In genomic region chr3:136673363-136673762, GRCm38 (mm10) we compare ENCODE assay signal across 19 mouse cellular contexts. TPM values are rescaled to one million over a fixed set of nuclear protein-coding genes. Genes with fewer than 3 reads are reported as not detected.
A peak's percentile ranks its signal among the peaks of the same experiment; 100 is the strongest.
DNase-seq lines count a peak whose midpoint lies in the region; ATAC-seq lines count a peak whose summit lies in the region.
"Had no signal": no experiment of that assay in that cellular context is flagged by ENCODE, and none has a peak within 500 bp of the region (broad histone marks: within the 10 kb centered on the region; RNA-seq: fewer than 3 reads in every experiment).

No protein-coding gene starts in this region.

- no peaks in the 10 kb centered on the region for H3K27me3 ChIP-seq in heart, embryonic 13.5 days (replicated peaks)
- no peaks in the 10 kb centered on the region for H3K27me3 ChIP-seq in midbrain, embryonic 14.5 days (ENCODE audit: control insufficient read depth, insufficient read depth, low read length)
- no peaks in the 10 kb centered on the region for H3K27me3 ChIP-seq in midbrain, embryonic 10.5 days (ENCODE audit: low read depth, poor library complexity, severe bottlenecking)
- H3K27me3 ChIP-seq in midbrain, embryonic 15.5 days (replicated peaks) = no peaks in the 10 kb centered on the region
- H3K27me3 ChIP-seq: embryonic facial prominence, embryonic 12.5 days had no signal

- ATAC-seq in heart, embryonic 13.5 days (ENCODE audit: extremely low read depth, insufficient number of reproducible peaks, low FRiP score, low TSS enrichment) = no peak
- ATAC-seq in midbrain, embryonic 14.5 days (ENCODE audit: low FRiP score, low TSS enrichment) = no peak
- no peak for ATAC-seq in midbrain, embryonic 15.5 days (replicated peaks)
- ATAC-seq in activated CD4-positive, CD25-positive, alpha-beta regulatory T cell, adult 4 months = no peak
- ATAC-seq: lung, postnatal 0 days had no signal

- no peak overlapping the region for H3K4me3 ChIP-seq in heart, embryonic 13.5 days
- no peak overlapping the region for H3K4me3 ChIP-seq in midbrain, embryonic 14.5 days (replicated peaks; ENCODE audit: low read depth, low read length)
- no peak overlapping the region for H3K4me3 ChIP-seq in midbrain, embryonic 10.5 days
- peak overlapping the region; percentile 9; the same call in 1 of the 2 replicates for H3K4me3 ChIP-seq in midbrain, embryonic 15.5 days
- H3K4me3 ChIP-seq: embryonic facial prominence, embryonic 12.5 days; forebrain, embryonic 10.5 days had no signal

- WGBS in heart, embryonic 13.5 days = 54% methylated on average over 2 of the region's 2 CpGs
- WGBS in midbrain, embryonic 14.5 days = 85% methylated on average over 2 of the region's 2 CpGs
- WGBS in midbrain, embryonic 10.5 days = 93% methylated on average over 2 of the region's 2 CpGs
- 91% methylated on average over 2 of the region's 2 CpGs for WGBS in midbrain, embryonic 15.5 days

- H3K9ac ChIP-seq in heart, embryonic 13.5 days = no peak overlapping the region
- no peak overlapping the region for H3K9ac ChIP-seq in midbrain, embryonic 14.5 days (replicated peaks; ENCODE audit: low read length)
- H3K9ac ChIP-seq in midbrain, embryonic 15.5 days = no peak overlapping the region
- H3K9ac ChIP-seq: embryonic facial prominence, embryonic 12.5 days; liver, embryonic 14.5 days had no signal

- H3K9me3 ChIP-seq in heart, embryonic 13.5 days = no peaks in the 10 kb centered on the region
- H3K9me3 ChIP-seq in midbrain, embryonic 14.5 days (ENCODE audit: control insufficient read depth, low read length) = no peaks in the 10 kb centered on the region
- H3K9me3 ChIP-seq in midbrain, embryonic 10.5 days (replicated peaks) = no peaks in the 10 kb centered on the region
- H3K9me3 ChIP-seq in midbrain, embryonic 15.5 days = no peaks in the 10 kb centered on the region
- H3K9me3 ChIP-seq: embryonic facial prominence, embryonic 12.5 days; forebrain, embryonic 10.5 days had no signal

- H3K36me3 ChIP-seq in heart, embryonic 13.5 days = no peaks in the 10 kb centered on the region
- no peaks in the 10 kb centered on the region for H3K36me3 ChIP-seq in midbrain, embryonic 14.5 days (ENCODE audit: control insufficient read depth, insufficient read depth, low read length)
- H3K36me3 ChIP-seq in midbrain, embryonic 10.5 days = no peaks in the 10 kb centered on the region
- no peaks in the 10 kb centered on the region for H3K36me3 ChIP-seq in midbrain, embryonic 15.5 days (replicated peaks)
- H3K36me3 ChIP-seq: embryonic facial prominence, embryonic 12.5 days; forebrain, embryonic 10.5 days had no signal

- no peak overlapping the region for H3K27ac ChIP-seq in heart, embryonic 13.5 days (replicated peaks)
- H3K27ac ChIP-seq in midbrain, embryonic 14.5 days (replicated peaks; ENCODE audit: low read depth, low read length) = no peak overlapping the region
- H3K27ac ChIP-seq in midbrain, embryonic 10.5 days (replicated peaks) = no peak overlapping the region
- H3K27ac ChIP-seq in midbrain, embryonic 15.5 days = no peak overlapping the region
- H3K27ac ChIP-seq: embryonic facial prominence, embryonic 12.5 days; forebrain, embryonic 10.5 days; liver, embryonic 14.5 days had no signal

- DNase-seq in heart, adult 8-10 months (ENCODE audit: low spot score) = no peak
- no peak for DNase-seq in midbrain, embryonic 14.5 days
- no peak for DNase-seq in midbrain, embryonic 10.5 days (ENCODE audit: low spot score)
- no peak for DNase-seq in left cerebral cortex, adult 8-10 months (ENCODE audit: low spot score in 2 of 2)
- DNase-seq: adrenal gland, postnatal 36 days; cerebellum, postnatal 14 days; heart, adult 18-20 months; kidney, adult 2 months; kidney, postnatal 25 days; left cerebral cortex, postnatal 4 days; right cerebral cortex, adult 18-20 months; thymus, adult 2 months had no signal

- H3K4me1 ChIP-seq in heart, embryonic 13.5 days = peaks cover 49% of the 10 kb centered on the region
- peaks cover 32% of the 10 kb centered on the region for H3K4me1 ChIP-seq in midbrain, embryonic 14.5 days (ENCODE audit: control insufficient read depth, insufficient read depth, low read length)
- peaks cover 22% of the 10 kb centered on the region for H3K4me1 ChIP-seq in midbrain, embryonic 10.5 days
- peaks cover 44% of the 10 kb centered on the region for H3K4me1 ChIP-seq in midbrain, embryonic 15.5 days

- H3K4me2 ChIP-seq in heart, embryonic 13.5 days = peak overlapping the region; percentile 75; the same call in 1 of the 2 replicates
- peak overlapping the region; percentile 71 for H3K4me2 ChIP-seq in midbrain, embryonic 14.5 days (ENCODE audit: low read length)
- H3K4me2 ChIP-seq in midbrain, embryonic 15.5 days = peak overlapping the region; percentile 53

RNA-seq across cellular contexts. Expression of gene Ppp3ca, which starts 3.4 kb away (rescaled TPM):
- polyA plus RNA-seq in heart, embryonic 13.5 days (2015; fragmentation: Nextera tagmentation; extraction: Ambion mirVana) = 41.9 and 44.2 TPM in 2 replicates
- total RNA-seq in heart, adult 8-10 months (2022) = 10 to 100 TPM; 41.7 to 49.2 (median 43.8) TPM
- 136 and 145 TPM in 2 replicates for polyA plus RNA-seq in midbrain, embryonic 14.5 days (2014; fragmentation: Nextera tagmentation; extraction: Ambion mirVana)
- 30.0 and 36.8 TPM in 2 replicates for polyA plus RNA-seq in midbrain, embryonic 10.5 days (2016; fragmentation: Nextera tagmentation; extraction: Ambion mirVana)
- polyA plus RNA-seq in midbrain, embryonic 15.5 days (2015; fragmentation: Nextera tagmentation; extraction: Ambion mirVana) = 145 and 148 TPM in 2 replicates
- 10 to 100 TPM; 13.5 to 21.0 TPM for polyA plus RNA-seq in activated CD4-positive, CD25-positive, alpha-beta regulatory T cell, adult 4 months (2017; shearing (Covaris generic))
- 100 to 1,000 TPM; 870 to 989 (median 929) TPM for total RNA-seq in left cerebral cortex, adult 8-10 months (2022)
